Mouse (Mus musculus): Measurements from ENCODE around the gene Izumo1r.

- TF ChIP-seq POLR2A (IDR thresholded peaks at IDR 0.05; ENCODE audit: low read depth, low read length), result no peak
- TF ChIP-seq CTCF (IDR thresholded peaks at IDR 0.05; ENCODE audit: extremely low read depth, insufficient read depth, insufficient read length, insufficient replicate concordance), result no peak
Measured at GRCm38 (mm10) chr9:14856922-14857654, 46.7 kb downstream of the Izumo1r start.

Data from spleen, adult 2 months (tissue).